Mouse (Mus musculus) B cell, adult (primary cell): ENCODE measurements around the gene Olfr291. TPM values are rescaled to one million over a fixed set of nuclear protein-coding genes. Genes with fewer than 3 reads are reported as not detected.

Experiments
- total RNA-seq: library from RNA; stranded (reverse); gene quantifications from 4 replicates; pipeline ENCODE4 v1.2.4, GENCODE M21; 2023; ENCODE audit not compliant: inconsistent age

The Olfr291 gene
- total RNA-seq: not detected in 4 replicates

GRCm38 (mm10) chr7:84853253-84853652 lies at the start of gene Olfr291:
Gene Olfr291, plus strand, starts transcription at chr7:84853553.

Other genes starting within 250 kb of the Olfr291 start
- gene Fah, start 246.8 kb upstream of the Olfr291 start, total RNA-seq: 2.0 to 4.6 TPM (median 2.2 TPM) in 4 replicates
- gene Zfand6, start 163.6 kb upstream of the Olfr291 start, total RNA-seq: 99.4 to 127 TPM (median 108 TPM) in 4 replicates
- gene Vmn2r65, start 110.6 kb downstream of the Olfr291 start, total RNA-seq: not detected in 4 replicates
- not detected in 4 replicates for gene Vmn2r66, start 158.7 kb downstream of the Olfr291 start, total RNA-seq